Mouse (Mus musculus) heart, postnatal 4 days (tissue): ENCODE data around the gene Slc39a8. TPM values are rescaled to one million over a fixed set of nuclear protein-coding genes. Genes with fewer than 3 reads are reported as not detected.

Experiments
- DNase-seq: peaks from one replicate; pipeline ENCODE4 v3.0.0; 2021
- total RNA-seq, 2 experiments: library from RNA; stranded (reverse); gene quantifications; 2 replicates each; pipeline ENCODE4 v1.2.3; 2021

The Slc39a8 gene
- 10 to 100 TPM in 1 of 2 experiments, 1 to 10 TPM in 1; 9.0 to 10.9 TPM for total RNA-seq

DNA sequence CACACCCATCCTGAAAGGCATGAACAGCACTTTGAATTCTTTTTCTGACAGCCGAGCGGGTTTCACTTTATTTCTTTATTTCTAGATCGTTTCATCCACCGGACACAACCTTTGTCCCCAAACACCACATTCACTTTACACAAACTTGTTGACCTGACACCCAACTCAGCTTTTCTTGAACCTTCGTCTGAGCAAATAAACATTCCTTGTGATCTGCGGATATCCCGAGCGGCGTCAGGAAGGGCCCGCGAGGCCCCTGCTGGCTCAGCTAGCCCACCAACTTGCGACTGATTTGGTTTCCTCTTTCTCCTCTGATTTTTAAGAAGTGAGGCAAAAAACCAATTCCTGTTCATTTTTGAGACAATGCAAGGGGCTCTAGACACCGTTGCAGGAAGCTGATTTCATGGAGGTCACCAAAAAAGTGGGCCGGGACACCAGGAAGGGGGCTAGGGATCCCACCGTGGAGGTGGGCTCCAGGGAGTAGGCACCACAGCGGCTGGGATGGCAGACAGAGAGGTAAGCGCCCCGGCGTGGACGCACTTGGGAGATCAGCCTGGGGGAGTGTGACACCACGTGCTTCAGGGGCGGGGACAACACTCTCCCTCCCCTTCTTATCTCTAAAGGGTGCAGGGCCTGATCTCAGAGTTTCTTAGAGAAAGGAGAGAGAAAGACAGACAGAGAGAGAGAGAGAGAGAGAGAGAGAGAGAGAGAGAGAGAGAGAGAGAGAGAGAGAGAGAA lies at the start of gene Slc39a8:
Gene Slc39a8, plus strand, starts transcription at position 264 of the 738 bp plus-strand sequence.
- DNase-seq: peak; percentile 81

DNA sequence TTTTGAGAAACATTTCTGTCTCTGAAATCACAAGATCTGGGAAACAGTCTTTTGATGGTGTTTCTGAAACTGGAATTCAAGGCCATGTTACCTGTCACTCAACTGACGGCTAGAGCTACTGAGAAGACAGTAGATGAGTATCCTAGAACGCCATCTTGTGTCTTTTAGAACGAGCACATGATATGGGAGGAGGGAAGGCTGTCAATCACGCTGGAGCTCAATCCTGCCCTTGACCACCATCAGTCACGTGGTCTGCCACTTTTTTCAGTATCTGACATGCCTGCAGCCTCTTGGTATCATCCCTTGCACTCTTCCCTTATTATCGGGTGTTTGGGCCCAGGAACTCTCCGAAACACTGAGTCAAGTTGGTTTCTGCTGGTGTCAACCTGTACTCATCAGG lies 40.0 kb upstream of the Slc39a8 start:
- DNase-seq: no peak

DNA sequence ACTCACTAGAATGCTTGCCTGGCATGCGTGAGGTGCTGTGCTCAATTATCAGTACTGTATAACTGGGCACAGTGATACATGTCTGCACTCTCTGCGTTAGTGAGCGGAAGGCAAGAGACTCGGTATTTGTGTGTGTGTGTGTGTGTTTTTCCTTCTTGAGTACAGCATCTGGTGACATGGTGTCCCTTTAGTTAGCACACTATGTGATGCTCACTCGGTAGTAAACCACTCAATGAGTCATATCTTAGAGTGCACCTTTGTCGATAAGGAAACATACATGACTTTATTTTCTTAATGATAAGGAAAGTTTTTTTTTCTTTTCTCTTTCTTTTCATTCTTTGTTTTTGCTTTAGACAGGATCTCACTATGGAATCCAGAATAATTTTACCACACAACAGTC lies 29.0 kb upstream of the Slc39a8 start:
- no peak for DNase-seq

DNA sequence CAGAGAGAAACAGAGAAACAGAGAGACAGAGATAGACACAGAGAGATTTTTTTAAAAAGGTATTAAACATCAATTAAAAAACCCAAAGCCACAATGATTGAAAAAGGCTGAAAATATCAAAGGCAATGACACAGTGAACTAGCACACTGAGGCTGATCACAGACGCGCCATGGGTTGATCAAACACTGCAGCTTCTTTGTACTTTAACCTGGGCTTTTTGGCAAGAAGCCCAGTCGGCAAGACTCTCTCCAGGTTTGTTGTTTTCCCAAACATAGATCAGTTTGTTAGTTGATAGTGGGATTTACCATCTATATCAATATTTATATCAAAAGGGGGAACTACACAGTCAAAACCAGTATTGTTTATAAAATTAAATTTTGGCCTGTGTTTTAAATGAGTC lies 26.8 kb upstream of the Slc39a8 start:
- no peak for DNase-seq

DNA sequence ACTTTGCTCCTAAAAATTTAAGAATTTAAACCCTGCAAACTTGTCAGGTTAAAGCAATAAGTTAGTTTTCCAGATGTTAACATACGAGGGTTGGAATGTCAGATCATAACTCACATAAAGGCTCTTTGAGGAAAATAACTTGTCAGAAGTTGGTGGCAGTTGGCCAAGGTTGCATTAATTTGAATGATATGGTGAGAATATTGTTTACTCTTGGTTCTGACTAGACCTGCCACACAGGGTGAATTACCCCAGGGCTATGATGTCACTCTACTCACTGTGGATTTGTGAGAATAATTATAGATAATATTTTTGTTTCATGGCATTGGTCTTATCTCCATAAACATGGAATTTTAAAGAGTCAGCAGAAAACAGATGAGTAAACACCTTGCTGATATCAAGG lies 26.4 kb upstream of the Slc39a8 start:
- DNase-seq: no peak

DNA sequence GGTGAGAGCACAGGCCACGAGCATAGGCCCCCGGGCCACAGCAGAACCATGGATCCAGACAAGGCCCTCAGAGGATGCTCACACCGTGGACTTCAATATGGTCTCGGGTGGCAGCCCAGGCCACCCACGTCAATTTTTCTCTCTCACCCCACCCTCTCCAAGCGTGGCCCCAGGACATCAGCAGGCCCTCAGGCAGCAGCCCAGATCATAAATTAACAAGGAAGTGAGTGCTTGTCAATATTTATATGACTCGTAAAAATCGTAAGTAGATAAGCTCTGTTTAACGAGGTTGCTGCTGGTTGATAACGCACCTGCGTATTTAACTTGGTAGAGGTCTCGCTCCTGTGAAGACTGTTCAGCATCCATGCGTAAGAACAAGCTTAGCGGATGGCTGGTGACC lies 10.4 kb upstream of the Slc39a8 start:
- no peak for DNase-seq

DNA sequence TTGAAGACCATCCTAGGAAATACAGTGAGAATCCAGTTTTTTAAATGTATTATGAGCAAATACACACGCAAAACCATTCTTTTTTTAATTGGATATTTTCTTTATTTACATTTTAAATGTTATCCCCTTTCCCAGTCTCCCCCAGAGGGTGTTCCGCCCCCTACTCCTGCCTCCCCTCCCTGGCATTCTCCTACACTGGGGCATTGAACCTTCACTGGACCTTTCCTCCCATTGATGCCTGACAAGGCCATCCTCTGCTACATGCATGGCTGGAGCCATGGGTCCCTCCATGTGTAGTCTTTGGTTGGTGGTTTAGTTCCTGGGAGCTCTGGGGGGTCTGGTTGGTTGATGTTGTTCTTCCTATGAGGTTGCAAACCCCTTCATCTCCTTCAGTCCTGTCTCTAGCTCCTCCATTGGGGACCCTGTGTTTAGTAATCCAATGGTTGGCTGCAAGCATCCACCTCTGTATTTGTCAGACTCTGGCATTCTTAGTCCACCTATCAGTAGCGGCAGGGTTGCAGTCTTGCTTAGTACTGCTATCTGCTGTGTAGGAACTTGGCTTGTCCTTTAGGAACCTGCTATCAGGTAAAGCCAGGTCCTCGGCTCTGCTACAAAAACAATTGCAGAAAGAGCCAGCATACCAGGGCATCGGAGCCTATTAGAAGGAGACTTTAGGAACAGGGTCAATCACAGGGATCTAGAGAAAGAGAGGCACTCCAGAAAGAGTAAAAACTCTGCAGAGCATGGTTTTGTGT lies 8.9 kb upstream of the Slc39a8 start:
- DNase-seq: no peak

DNA sequence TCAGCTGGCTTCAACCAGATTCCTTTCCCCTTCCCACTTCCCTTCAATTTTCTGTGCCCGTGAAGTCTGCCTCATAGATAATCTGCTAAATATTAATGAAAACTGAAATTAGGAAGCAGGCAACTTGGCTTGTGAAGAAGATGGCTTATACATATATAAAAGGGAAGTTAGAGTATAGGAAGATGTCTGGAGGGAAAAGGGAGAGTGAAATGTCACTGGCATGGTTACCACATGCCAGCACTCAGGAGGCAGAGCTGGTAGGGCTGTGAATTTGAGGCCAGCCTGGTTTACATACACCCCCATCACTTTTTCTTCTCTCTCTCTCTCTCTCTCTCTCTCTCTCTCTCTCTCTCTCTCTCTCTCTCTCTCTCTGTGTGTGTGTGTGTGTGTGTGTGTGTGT lies 8.0 kb upstream of the Slc39a8 start:
- no peak for DNase-seq

DNA sequence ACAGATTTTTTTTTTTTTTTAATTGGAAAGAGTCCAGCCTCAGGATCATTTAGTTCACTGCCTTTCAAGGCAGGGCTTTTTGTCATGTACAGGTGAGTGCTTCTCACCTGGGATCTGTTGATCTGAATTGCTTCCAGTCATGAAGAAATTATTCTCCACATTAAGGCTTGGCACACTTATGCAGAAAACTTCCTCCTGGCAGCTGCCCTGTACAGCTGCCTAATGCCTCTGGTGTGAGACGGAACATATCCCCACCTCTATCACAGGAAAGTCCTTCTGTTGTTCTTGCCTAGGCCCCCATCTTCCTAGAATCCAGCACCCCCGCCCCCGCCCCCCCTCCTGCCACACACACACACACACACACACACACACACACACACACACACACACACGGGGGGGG lies 643 bp upstream of the Slc39a8 start:
- DNase-seq: no peak

DNA sequence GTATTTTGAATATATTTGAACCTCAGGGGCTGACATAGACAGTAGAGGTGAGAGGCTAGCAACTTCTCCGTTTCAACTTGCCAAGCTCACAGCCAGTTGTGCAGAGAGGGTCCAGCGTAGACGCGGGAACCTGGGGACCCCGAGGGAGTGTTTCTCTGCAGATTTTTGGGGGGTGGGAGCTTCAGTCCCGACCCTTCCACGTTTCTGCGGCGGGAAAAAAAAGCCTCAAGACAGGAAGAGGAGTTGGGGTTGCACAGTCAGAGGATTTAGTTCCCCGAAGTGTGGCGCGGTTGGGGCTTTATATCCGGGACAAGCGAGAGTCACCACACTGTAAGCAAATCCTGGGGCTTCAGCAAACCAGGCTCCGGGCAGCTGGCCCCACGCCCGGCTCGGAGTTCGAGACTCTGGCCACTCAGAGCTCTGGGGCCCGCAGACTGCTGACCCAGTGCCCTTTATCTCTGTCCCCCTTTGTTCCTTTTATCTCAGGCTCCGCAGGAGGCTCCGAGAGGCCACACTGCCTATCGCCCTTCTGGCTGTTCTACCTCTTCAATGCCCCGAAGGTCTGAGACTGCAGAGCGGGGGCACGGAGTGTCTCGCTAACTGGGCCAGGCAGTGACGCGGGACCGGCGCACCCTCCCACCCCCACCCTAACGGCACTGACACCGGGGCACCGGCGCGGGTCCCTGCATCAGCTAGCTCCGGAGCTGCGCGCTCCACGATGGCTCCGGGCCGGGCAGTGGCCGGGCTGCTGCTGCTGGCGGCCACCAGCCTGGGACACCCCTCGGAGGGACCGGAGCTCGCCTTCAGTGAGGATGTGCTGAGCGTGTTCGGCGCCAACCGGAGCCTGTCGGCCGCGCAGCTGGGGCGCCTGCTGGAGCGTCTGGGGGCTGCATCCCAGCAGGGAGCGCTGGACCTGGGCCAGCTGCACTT lies 940 bp downstream of the Slc39a8 start:
- DNase-seq: peak; percentile 50

DNA sequence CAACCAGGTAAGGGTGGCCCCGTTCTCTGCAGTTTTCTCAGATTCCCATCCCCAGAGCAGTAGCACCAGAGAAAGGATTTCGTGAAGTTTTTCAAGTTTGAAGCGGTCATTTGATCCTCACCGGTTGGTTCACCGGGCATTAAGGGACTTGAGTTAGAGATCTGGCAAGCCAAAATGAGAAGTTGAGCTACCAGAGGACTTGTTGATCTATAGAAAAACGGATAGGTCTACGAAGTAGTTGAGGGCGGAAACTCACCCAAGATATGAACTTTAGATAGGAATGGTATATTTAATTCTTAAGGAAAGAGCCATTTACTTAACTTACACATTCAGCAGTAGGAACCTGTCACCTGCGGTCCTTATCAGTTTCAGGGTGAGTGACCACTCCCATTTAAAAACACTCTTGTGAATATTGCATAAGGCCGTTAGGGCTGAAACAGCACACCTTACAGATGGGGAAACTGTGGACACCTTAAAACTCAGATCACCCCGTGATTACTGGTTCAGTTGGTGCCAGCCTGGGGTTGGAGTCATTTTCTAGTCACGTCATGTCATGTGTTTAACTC lies 1.7 kb downstream of the Slc39a8 start:
- no peak for DNase-seq

DNA sequence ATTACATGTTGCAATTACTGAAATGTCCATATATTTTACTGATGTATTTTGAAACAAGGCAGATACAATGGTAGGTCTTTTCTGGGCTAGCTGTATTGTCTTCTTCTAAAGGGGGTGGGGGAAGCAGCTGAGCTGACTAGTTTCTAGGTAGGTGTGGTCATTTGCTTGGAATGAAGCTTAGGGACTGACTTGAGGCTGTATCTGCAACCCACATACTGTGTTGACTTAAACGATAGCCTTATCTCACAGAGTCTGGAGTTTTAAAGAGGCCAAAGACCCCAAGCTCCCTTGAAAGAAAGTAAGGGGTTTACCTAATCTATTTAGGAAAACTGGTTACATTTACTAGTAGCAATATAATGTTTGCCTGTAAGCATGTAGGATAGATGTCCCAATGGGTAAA lies 2.9 kb downstream of the Slc39a8 start:
- DNase-seq: no peak

DNA sequence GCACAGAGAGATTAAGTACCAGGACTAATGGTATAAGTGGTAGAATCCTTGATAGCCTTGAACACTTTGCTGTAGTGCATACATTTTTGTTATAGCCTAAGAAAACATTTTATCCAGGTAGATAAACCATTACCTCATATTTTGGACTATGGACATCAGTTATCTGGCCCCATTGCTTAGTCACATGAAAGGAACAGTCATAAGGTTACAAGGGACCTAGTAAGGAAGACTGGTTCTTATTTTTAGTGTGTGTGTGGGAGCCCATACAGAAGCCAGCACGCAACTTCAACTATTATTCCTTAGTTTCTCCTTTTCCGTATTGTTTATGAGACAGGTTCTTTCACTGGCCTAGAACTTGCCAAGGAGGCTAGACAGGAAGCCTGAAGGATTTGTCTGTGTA lies 7.4 kb downstream of the Slc39a8 start:
- no peak for DNase-seq

DNA sequence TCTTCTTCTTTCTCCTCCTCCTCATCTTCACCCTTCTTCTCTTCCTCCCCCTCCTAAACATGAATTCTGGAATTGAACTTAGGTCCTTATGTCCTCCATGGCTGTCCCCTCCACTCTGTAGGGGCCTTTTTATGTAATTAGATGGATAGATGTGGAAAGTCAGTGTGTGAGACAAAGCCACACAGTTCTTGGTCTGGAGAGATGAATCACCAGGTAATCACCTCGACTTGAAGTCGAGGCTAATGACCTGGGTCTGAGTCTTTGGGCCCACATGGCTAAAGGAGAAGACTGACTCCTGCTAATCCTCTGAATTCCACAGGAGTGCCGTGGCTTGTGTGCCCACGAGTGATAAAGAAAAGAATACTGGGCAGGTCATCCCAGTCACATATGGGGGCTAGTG lies 7.8 kb downstream of the Slc39a8 start:
- no peak for DNase-seq

DNA sequence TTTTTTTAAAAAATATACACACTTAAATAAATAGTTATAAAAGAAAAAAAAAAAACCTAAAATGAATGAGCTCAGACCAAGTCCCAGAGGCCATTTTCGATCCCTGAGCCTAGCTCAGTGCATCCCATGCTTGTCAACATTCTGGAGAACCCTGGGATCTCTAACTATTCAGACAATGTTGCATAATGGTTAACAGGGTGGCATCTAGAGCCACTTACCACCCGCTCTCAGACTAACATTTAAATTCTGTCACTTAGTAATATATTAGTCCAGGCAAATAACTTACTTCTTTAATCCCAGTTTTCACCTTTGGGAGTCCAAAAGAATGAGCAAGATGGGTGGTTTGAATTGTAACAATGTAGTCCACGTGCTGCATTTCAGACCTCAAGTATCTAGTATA lies 9.9 kb downstream of the Slc39a8 start:
- no peak for DNase-seq

DNA sequence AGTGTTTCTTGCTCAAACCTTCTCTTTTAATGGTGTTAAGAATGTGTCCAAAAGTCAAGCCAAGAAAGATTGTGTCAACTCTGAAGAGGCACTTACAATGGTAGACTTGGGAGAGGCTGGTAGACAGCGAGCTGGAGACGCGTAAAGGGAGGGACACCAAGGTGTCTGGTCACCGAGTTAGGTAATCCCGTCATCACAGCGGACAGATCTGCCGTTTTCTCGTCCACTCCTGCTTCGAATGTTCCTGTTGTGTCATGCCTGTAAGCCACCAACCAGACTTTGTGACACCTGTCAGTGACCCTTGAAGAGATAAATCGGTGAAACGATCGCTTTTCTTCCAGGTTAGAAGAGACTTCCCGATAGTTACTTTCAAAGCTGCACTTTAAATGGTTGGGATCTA lies 14.5 kb downstream of the Slc39a8 start:
- no peak for DNase-seq

DNA sequence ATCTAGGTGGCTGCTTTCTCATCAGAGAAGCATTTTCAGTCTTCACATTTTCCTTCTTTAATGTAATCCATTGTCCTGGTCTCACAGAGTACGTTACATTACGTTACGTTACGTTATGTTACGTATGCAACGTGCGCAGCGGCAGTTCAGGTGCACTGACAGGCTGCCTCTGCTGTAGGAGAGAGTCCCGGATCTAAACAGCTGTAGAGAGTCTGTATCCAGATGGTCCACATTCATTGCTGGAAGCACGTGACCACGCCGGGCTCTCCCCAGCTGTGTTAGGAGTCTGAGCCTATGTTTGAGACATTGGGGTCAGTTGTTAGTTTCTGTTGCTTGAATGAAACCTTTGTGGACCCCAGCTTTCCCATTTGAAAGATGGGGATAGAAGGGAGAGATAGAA lies 15.1 kb downstream of the Slc39a8 start:
- DNase-seq: no peak

DNA sequence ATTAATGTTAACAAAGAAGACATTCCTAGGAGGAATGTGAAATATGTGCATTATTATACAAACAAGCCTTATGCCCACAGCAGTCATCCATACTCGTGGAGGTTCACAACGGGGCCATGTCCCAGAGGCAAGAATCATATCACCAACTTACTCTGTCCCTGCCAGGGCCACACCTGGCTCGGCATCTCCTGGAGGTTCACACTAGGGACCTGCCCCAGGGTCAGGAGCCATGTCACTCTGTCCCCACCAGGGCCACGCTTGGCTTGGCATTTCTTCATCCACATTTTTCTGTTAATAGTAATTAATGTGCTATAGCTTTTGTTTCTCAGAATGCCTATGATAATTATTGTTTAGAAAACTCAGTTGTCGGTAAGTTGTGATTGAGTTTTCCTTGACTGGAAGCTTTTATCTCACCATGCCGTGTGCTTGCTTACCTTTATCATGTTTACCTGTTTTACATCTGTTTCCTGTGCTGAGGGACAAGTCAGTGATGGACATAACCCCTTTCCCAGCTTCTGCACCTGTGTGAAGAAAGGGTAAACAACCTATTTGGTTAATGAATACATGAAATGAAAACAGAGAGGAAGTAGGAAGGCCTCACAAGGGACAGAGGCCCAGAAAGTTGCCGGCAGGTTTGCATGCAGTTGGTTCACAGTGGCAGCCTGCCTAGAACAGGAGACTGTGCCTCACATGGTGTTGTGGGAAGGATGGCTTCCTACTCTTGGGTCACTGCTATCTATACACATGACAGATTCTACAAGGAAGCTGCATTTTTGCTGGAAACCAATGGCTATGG lies 16.8 kb downstream of the Slc39a8 start:
- no peak for DNase-seq

DNA sequence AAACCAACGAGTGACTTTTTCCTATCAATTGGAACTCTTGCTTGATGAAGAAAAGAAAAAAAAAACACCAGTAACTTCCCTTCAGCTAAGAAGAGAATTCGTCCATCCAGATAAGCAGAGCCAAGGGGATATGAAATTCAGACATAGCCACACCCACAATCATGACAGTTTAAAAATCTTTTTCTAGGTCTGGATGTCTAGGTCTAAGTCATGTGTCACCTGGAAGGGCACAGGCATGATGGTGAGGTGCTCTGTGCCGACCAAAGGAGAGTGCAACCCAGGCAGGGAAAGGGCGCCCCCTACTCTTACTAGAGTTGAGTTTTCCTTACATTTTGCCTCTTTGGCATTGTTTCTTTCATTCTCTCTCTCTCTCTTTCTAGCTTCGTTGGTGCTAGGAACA lies 18.1 kb downstream of the Slc39a8 start:
- DNase-seq: no peak

DNA sequence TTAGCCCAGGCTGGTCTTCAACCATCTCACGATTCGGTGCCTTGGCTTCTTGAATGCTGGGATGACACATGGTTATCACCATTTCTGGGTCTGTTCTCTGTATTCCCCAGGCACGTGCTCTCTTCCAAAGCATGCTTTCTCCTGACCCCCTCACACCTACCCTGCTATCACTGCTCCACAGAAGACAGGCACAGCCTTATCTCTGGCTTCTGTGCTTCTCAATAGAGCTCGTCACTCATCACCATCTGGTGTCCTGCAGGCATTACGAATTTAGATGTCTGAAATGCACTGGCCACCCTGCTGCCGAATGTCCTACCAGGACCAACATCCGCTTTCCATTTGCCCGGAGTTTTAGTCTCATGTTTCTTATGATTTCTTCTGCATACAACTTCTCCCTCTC lies 18.6 kb downstream of the Slc39a8 start:
- DNase-seq: no peak

DNA sequence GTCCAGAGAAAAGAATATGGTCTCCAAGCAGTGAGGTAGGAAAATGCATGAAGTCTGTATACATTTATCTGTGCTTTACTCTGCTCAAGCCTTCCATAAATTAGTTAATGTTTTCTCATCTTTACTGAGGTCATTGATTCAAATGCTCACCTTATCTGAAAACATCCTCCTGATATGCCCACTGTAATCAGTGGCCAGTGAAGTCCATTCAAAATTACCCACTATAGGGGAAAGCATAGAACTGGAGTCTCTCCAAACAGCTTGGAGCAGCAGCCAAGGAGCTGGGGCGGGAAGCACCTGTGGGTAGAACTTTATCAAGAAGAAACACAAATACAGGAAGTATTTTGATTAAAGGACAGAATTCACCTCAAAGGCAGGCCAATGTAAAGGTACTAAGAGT lies 19.8 kb downstream of the Slc39a8 start:
- DNase-seq: no peak

DNA sequence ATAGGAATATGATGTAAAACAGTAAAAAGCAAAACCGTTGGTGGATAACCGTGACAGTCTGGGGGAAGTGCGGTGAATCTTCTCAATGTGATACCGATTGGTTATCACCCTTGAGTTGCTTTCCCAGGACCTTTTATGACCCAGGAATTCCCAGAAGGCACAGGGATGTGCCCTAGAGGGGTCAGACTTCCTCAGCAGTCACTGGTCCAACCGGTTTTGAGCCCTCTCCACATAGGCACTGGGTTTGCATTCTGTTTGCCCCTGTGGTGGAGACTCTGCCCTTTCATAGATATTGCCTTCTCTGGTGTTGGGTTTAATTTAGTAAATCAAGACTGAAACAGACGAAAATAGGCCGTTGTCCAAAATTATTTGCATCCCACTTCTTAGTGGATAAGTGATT lies 20.8 kb downstream of the Slc39a8 start:
- no peak for DNase-seq
